Mouse (Mus musculus) thymus, postnatal 4 days (tissue): ENCODE measurements around the gene Cd40.
A peak's percentile ranks its signal among the peaks of the same experiment; 100 is the strongest.

ENCODE experiments used
- DNase-seq: peaks from one replicate; pipeline ENCODE4 v3.0.0; 2021

Cd40 gene

DNA sequence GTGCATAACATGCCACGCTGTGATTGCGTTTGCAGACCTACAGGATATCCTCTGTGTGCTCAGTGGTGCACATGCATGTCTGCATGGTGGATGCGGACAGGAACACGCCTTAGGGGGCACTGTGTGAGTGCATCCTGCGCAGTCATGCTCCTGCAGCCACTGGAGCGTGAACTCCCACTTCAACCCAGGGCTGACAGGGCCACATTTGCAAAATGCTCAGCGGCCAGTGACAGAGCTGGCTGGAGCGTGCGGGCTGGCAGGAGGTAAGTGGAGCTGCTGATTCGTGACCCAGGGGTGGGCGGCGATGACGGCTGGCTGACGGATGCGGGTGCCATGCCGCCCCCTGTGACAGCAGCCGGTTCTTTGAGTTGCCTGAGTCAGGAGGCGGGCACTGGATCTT is 51.2 kb downstream of the Cd40 start:
- DNase-seq: no peak

DNA sequence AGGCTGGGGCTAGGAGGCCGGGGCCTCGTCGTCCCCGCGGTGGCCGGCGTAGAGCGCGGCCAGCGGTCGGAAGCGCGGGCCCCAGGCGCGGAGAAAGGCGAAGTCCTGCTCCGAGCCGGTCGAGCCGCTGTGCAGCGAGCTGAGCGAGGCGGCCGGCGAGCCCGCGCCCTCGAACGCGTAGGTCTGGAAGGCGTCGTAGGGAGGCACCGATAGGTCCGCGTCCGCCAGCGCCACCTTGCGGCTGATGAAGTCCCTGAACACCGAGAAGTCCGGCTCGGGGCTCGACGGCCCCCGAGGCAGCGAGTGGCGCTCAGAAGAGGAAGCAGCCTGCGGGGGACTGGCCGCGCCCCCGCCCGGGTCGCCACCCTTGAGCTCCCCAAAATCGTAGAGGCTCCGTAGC is 56.7 kb downstream of the Cd40 start:
- DNase-seq: peak; percentile 95

DNA sequence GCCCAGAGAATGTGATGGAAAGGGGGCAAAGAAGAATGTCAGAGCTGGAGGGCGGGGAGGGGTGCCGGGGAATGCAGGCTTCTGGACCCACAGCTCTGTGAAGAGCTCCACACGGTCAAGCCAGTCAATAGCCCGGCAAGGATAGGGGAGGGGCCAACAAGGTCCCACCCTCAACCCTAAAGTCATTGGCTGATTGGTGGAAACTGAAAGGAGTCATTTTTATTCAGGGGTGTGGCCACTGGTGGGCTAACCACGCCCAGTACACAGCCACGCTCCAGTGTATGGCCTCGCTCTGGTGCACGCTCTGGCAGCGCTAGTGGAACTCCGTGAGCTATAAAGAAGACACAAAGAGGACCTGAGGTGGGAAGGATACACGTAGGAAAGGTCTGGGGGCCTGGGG is 58.3 kb downstream of the Cd40 start:
- no peak for DNase-seq

DNA sequence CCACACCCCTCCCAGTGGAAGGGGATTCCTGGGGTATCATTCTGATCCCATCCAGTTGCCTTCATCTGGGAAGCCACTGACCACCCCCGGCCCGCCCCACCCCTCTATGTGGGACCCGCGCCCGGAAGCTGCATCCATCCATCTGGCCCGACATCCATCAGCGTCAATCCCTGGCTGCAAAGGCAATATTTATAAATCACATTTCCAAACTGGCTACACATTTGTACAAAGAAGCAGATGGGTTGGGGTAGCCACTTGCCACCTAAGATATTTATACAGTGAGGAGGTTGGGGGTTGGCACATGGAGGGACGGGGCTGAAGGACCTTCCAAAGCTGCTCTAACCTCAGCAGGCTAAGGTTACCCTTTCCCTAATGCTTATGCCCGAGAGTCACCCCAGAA is 65.3 kb downstream of the Cd40 start:
- DNase-seq: no peak

DNA sequence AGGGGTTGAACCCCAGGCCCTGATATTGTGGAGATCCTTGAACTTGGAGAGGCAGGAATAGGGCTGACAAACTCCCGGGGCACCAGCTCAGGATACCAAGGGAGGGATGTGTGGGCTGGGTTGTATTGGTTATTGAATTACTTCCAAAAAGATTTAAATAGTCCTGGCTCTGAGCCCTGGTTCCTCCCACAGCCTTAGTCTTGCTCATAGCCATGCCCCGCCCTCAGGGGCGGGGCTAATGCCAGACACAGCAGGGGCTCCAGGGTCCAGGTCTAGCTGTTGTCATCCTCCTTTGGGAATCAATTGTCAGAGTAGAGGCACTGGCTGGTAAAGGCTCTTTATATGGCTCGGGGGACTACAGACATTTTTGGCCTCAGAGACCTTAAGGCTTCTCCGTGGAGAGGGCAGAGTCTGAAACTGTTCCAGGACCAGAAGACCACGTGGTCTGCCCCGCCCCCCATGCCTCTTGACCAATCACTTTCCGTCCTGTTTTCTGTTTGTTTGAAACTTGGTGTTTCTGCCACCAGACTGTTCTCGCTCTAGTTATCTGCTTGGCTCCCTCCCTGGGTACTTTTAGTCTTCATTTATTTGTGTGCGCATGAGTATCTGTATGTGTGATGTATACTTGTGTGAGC is 65.9 kb downstream of the Cd40 start:
- no peak for DNase-seq
